Mouse (Mus musculus): ENCODE results near the gene Cxcr1. TPM values are rescaled to one million over a fixed set of nuclear protein-coding genes. Genes with fewer than 3 reads are reported as not detected.

Gene Cxcr1
- 1.7 TPM for polyA plus RNA-seq (2017; shearing (Covaris generic))

DNA sequence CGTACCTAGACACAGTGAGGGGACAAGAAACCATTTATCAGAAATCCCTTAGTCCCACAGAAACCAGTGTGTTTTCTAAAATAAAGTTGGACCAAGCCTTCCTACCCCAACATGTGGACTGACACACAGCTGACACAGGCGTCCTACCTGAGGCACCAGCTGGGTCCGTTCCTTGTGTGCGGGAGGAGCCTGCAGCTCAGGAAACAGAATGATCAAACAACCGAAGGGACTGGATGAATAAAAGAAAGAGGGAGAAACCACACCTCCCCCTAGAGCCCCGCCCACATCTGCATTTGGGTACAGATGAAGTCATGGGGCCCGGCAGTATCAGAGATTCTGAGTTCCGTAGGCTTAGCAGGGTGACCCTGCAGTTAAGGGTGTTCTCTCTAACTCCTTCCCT, at the start of gene Cxcr1:
Cxcr1 (minus strand) TSS at position 187 of the 400 bp plus-strand sequence.

DNA sequence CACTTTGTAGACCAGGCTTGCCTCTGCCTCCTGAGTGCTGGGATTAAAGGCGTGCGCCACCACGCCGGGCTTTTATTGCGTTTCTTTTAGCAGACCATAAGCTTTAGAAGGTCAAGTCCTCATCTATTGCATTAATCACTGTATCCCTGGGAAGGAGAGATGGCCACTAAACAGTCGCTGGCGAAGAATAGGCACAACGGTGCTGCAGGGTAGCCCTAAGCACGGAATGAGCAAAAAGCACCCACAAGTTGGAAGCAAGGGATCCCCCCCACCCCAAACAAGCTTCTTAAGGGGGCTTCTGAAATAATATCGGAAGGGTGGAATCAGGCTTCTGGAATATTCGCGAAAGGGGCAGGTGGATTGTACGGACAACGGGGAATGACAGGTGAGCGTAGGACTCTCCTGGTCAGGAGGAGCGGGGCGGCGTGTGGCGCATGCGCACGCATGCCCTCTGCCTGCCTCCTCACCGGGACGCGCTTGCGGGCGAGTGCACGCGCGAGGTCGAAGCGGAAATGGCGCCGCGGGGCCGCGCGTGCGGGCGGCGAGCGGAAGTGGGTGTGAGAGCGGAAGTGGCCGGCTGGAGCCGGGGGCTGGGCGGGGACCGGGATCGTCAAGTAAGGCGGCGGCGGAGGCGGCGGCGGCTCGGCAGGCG, 41.6 kb upstream of the Cxcr1 start, which contains the start of gene Arpc2:
Arpc2 (plus strand) TSS at position 147 of the 652 bp plus-strand sequence.

DNA sequence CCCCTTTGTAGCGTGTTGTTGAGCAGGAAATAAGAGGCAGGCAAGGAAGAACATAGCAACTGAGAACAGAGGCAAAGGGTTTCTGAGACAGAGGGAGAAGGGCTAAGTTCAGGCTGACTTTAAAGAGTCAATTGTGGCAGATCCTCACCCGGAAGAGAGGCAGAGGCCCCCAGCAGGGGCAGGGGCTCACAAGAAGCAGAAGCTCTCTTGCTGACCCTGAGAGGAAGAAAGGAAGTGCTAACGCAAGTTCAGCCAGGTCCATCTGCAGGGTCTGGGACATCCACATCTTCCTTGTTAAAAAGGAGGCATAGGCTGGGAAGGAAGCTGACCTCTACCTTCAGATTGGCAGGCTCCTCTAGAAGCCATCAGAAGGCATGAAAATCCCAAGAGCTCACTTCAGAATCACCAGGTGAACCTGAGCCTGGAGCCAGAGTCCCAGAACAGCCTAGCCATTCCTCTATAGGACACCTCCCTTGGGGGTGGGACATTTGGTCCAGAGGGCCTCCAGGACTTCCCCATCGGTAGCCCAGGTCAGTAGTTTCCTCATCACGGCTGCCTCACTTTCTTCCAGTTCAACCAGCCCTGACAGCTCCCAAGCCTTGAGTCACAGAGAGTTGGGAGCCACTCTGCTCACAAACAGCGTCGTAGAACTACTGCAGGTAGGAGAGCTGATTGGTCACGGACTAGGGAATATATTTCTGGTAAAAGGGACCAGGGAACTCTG, 40.8 kb downstream of the Cxcr1 start, which contains the start of gene Cxcr2:
Cxcr2 (plus strand) TSS at position 529 of the 724 bp plus-strand sequence.

Other genes with a start within 250 kb of the Cxcr1 start
- 3.1 TPM for gene Tns1, start 70.2 kb downstream of the Cxcr1 start, polyA plus RNA-seq (2017; shearing (Covaris generic))
- 0.32 TPM for gene Rufy4, start 69.1 kb downstream of the Cxcr1 start, polyA plus RNA-seq (2017; shearing (Covaris generic))
- gene Cxcr2, start 40.6 kb downstream of the Cxcr1 start, polyA plus RNA-seq (2017; shearing (Covaris generic)) = 0.19 TPM
- gene Arpc2, start 41.5 kb upstream of the Cxcr1 start, polyA plus RNA-seq (2017; shearing (Covaris generic)) = 901 TPM
- 1.1 TPM for gene Gpbar1, start 83.9 kb upstream of the Cxcr1 start, polyA plus RNA-seq (2017; shearing (Covaris generic))
- 296 TPM for gene Aamp, start 90.1 kb upstream of the Cxcr1 start, polyA plus RNA-seq (2017; shearing (Covaris generic))
- 38.7 TPM for gene Pnkd, start 90.3 kb upstream of the Cxcr1 start, polyA plus RNA-seq (2017; shearing (Covaris generic))
- gene Tmbim1, start 111.0 kb upstream of the Cxcr1 start, polyA plus RNA-seq (2017; shearing (Covaris generic)) = 0.66 TPM
- gene Catip, start 167.5 kb upstream of the Cxcr1 start, polyA plus RNA-seq (2017; shearing (Covaris generic)) = not detected
- gene Slc11a1, start 180.6 kb upstream of the Cxcr1 start, polyA plus RNA-seq (2017; shearing (Covaris generic)) = not detected
- 5.5 TPM for gene Ctdsp1, start 196.9 kb upstream of the Cxcr1 start, polyA plus RNA-seq (2017; shearing (Covaris generic))
- 0.61 TPM for gene Vil1, start 214.7 kb upstream of the Cxcr1 start, polyA plus RNA-seq (2017; shearing (Covaris generic))